Mouse (Mus musculus) ES-E14 (cell line): ENCODE measurements at regions not wholly inside any gene's neighbourhood (a gene's known extent, or its start where the extent isn't known, plus 50 kb on each side); places are given as distances from the start of the nearest gene placed in this dataset.

ENCODE experiments used
- HCFC1 ChIP-seq: IDR thresholded peaks from 2 replicates; pipeline ENCODE4 v1.6.1; 2012; ENCODE audit warnings: low read length, inconsistent platforms, borderline replicate concordance; ENCODE audit not compliant: insufficient read depth
- ZC3H11A ChIP-seq: IDR thresholded peaks from 2 replicates; pipeline ENCODE4 v1.6.1; 2012; ENCODE audit warnings: low read depth, mild to moderate bottlenecking, inconsistent platforms, low read length, borderline replicate concordance

DNA sequence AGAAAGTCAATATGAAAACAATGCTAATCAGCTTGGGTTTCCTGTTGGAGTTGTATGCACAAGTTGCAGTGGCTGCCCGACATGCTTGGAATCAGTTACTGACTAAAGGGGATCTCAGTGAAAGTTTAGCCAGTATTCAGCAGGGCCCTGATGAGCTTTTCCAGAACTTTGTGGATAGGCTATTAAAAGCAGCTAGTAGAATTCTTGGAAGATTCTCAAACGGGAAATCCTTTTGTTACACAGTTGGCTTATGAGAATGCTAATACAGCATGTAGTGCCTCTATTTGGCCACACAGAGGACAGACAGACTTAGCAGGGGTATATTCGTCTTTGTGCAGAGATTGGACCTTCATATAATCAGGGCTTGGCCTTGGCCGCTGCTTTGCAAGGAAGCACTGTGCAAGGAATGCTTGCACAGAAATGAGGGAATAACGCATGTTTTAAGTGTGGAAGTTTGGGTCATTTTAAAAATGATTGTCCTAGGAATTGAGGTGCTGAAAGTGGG, 113.3 kb downstream of the Trim52 start:
- TF ChIP-seq HCFC1 (no peak), ZC3H11A (no peak)
